Mouse (Mus musculus): ENCODE results near the gene Rbpjl. TPM values are rescaled to one million over a fixed set of nuclear protein-coding genes. Genes with fewer than 3 reads are reported as not detected.

Gene Rbpjl
- polyA plus RNA-seq, 1 experiment from 2014 or later, result 16.1 TPM

DNA sequence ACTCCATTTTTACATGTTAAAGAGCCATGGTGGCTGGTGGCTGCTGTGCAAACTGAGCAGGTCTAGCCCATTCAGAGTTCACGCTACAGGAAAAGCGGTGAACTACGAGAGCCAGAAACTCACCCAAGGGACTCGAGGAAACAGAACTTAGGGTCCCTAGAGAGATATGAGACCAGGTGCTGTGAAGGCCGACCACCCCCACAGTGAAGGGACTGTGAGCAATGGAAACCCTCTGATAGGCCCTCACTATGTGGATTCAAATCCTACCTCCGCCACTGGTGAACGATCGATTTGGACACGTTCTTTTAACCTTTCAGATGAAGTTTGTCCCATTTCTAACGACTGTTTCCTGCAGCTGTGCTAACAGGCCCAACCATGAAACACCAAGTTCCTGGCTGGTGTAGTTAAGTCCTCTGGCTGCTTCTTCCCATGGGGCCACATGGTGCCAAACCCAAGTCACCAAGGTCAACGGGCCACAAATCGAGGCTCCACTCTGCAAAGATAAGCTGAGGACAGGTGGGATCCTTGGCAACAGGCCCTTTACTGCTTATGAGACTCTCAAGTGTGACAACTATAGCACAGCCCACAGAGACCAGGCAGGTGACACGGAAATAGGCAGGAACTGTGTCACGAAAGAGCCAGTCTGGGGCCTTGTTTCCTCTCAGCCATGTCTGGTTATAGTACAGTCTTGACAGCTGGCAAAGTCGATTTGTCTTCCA, 19.9 kb downstream of the Rbpjl start:
- 77% methylated on average over 15 of the region's 15 CpGs for WGBS
- 0 out of 2 replicates have a peak overlapping the region, but pooled peaks have one; percentile 15 for H3K27ac ChIP-seq
- peak; percentile 62 for ATAC-seq

DNA sequence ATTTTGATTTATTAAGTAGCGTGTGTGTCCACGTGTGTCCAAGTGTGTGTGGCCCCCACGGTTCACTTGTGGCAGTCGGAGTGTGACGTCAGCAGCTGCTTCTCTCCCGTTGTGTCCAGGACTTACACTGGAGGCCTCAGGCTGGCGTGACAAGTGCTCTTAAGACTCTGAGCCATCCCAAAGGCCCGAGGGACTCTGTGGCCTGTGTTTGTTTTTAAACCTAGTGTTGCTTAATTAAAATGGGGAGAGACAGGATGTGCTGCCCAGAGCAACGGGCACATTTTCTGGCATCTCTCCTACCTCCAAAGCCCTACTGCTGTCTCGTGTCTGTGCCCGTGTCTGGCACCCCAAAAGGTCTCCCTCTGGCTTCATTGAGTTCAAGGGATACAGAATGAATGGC, 20.5 kb downstream of the Rbpjl start:
- H3K4me1 ChIP-seq (replicated peaks), result 0 out of 2 replicates have a peak, but pooled peaks cover 5% of the 10 kb centered on the region
- H3K36me3 ChIP-seq, result peaks cover 22% of the 10 kb centered on the region
- no peak for ATAC-seq

More for the DNA sequence above, 19.9 kb downstream of the Rbpjl start:
- H3K27me3 ChIP-seq (replicated peaks), result no peaks in the 10 kb centered on the region
- H3K4me1 ChIP-seq (replicated peaks), result 0 out of 2 replicates have a peak, but pooled peaks cover 6% of the 10 kb centered on the region
- no peak overlapping the region for H3K4me3 ChIP-seq (replicated peaks)
- no peak overlapping the region for H3K9ac ChIP-seq
- no peaks in the 10 kb centered on the region for H3K9me3 ChIP-seq
- no peak overlapping the region for H3K4me2 ChIP-seq (replicated peaks)
- peaks cover 17% of the 10 kb centered on the region for H3K36me3 ChIP-seq

DNA sequence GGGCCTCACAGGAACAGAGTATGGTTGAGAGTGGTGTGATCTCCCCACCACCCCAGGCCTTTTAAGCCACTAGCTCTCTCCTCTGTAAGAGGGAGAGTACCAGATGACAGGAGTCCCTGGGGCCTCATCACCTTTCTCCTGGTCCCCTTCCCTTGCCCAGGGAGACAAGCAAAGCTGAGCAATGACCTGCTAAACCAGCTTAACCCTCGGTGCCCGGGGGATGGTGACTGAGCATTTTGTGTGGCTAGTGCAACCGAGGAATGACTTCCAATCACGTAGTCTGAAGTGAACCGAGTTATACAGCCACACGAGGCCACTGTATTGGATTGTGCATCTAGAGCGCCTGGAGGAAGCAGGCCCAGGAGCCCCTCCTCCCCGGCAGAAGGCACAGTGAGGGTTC, 21.5 kb downstream of the Rbpjl start:
- peaks cover 7% of the 10 kb centered on the region; the same call in 1 of the 2 replicates for H3K4me1 ChIP-seq (replicated peaks)
- H3K4me3 ChIP-seq (replicated peaks), result no peak overlapping the region
- no peak overlapping the region for H3K4me2 ChIP-seq (replicated peaks)
- peaks cover 22% of the 10 kb centered on the region for H3K36me3 ChIP-seq
- no peaks in the 10 kb centered on the region for H3K27me3 ChIP-seq (replicated peaks)
- no peak for ATAC-seq
- no peak overlapping the region for H3K27ac ChIP-seq
- 92% methylated on average over 8 of the region's 8 CpGs for WGBS
- H3K9ac ChIP-seq, result no peak overlapping the region
- H3K9me3 ChIP-seq, result no peaks in the 10 kb centered on the region

More for the DNA sequence above, 20.5 kb downstream of the Rbpjl start:
- no peaks in the 10 kb centered on the region for H3K9me3 ChIP-seq
- H3K4me3 ChIP-seq (replicated peaks), result no peak overlapping the region
- WGBS, result 88% methylated on average over 11 of the region's 11 CpGs
- 0 out of 2 replicates have a peak overlapping the region, but pooled peaks have one; percentile 15 for H3K27ac ChIP-seq
- no peak overlapping the region for H3K4me2 ChIP-seq (replicated peaks)
- no peak overlapping the region for H3K9ac ChIP-seq
- H3K27me3 ChIP-seq (replicated peaks), result no peaks in the 10 kb centered on the region

DNA sequence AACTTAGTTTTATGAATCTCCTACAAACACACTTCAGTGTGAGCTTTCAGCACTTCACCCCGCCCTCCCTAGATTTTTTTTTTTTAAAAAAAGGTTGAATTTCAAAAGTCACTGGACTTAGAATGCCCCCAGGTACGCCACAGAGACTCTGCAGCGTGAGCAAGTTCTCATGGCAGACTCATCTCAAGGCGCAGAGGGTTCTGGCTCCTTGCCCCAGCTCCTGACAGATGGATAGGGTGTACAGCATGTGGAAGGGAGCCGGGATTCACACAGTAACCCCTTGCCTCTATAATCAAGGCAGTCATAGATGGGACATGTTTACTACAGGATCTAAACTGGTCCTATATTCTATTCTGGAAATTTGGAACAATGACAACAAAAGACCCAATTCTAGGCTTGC, 22.5 kb downstream of the Rbpjl start:
- no peak for ATAC-seq
- 86% methylated on average over 5 of the region's 5 CpGs for WGBS
- no peaks in the 10 kb centered on the region for H3K27me3 ChIP-seq (replicated peaks)
- peaks cover 22% of the 10 kb centered on the region for H3K36me3 ChIP-seq
- H3K9ac ChIP-seq, result no peak overlapping the region
- no peak overlapping the region for H3K27ac ChIP-seq
- H3K4me2 ChIP-seq (replicated peaks), result no peak overlapping the region
- no peak overlapping the region for H3K4me3 ChIP-seq (replicated peaks)
- H3K9me3 ChIP-seq, result no peaks in the 10 kb centered on the region
- H3K4me1 ChIP-seq (replicated peaks), result peaks cover 11% of the 10 kb centered on the region

DNA sequence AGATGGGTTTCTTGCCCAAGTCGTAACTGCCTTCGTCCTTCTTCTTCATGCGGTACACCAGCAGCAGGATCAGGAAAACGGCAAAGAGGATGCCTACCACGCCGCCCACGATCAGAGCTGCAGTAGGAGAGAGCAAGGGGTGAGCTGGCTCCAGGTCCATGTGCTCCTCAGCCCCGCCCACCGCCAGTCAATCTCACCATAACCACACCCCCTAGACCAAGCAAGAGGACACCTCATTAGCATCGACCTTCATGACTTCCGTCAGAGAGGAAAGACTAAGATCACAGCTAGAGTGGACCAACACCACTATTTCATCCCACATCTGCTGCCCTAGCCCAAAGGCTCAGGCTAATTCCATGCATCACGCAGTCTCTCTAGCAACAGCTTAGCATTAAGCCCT, 23.2 kb downstream of the Rbpjl start:
- H3K27ac ChIP-seq, result no peak overlapping the region
- H3K27me3 ChIP-seq (replicated peaks), result no peaks in the 10 kb centered on the region
- no peak overlapping the region for H3K9ac ChIP-seq
- WGBS, result 28% methylated on average over 12 of the region's 12 CpGs
- ATAC-seq, result peak; percentile 37; the same call in 1 of the 2 replicates
- peaks cover 18% of the 10 kb centered on the region for H3K4me1 ChIP-seq (replicated peaks)
- H3K4me2 ChIP-seq (replicated peaks), result no peak overlapping the region
- peaks cover 22% of the 10 kb centered on the region for H3K36me3 ChIP-seq
- H3K9me3 ChIP-seq, result no peaks in the 10 kb centered on the region
- no peak overlapping the region for H3K4me3 ChIP-seq (replicated peaks)

DNA sequence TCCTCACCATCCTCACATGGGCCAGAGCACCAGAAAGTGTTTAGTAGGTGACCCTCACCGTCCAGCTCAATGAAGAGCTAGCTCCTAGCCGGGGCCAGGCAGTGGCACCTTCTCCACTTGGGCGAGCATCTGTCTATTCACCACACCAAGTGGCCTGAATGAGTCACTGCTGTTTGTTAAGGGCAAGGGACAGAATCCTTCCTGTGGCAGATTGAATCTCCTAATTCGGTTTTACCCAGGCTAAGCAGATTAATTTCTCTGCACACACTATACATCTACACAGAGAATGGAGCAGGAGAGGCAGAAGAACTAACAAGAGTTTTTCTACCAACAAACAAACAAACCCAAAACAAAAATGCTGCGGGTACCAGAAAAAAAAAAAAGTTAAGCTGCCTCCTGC, 24.0 kb downstream of the Rbpjl start:
- no peaks in the 10 kb centered on the region for H3K9me3 ChIP-seq
- peaks cover 22% of the 10 kb centered on the region for H3K36me3 ChIP-seq

DNA sequence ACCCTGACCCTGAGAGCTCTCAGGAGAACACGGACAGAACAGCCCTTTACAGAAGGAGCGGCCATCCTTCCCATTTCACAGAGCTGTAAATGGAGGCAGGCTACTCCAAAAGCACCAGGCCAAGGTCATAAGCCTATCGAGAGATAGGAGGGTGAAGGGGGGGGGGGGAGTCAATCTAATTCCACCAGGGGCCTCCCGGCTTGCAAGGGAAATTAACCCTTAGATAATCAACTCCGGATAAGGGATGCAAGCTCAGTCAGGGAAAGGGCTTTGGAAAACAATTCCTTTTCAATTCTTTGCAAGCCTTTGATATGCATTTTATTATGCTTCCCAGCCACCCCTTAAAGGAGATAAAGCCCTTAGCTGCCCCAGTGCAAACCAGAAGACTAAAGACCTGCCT, 25.5 kb downstream of the Rbpjl start:
- H3K4me1 ChIP-seq (replicated peaks), result peaks cover 36% of the 10 kb centered on the region
- H3K4me3 ChIP-seq (replicated peaks), result no peak overlapping the region
- no peak for ATAC-seq
- peaks cover 22% of the 10 kb centered on the region for H3K36me3 ChIP-seq
- WGBS, result 32% methylated on average over 5 of the region's 5 CpGs
- no peaks in the 10 kb centered on the region for H3K9me3 ChIP-seq
- no peak overlapping the region for H3K9ac ChIP-seq
- H3K27me3 ChIP-seq (replicated peaks), result no peaks in the 10 kb centered on the region
- H3K27ac ChIP-seq, result peak overlapping the region; percentile 32; the same call in 1 of the 2 replicates
- no peak overlapping the region for H3K4me2 ChIP-seq (replicated peaks)

More for the DNA sequence above, 24.0 kb downstream of the Rbpjl start:
- WGBS, result 84% methylated on average over 5 of the region's 5 CpGs
- H3K9ac ChIP-seq, result no peak overlapping the region
- no peak overlapping the region for H3K27ac ChIP-seq
- H3K4me1 ChIP-seq (replicated peaks), result peaks cover 26% of the 10 kb centered on the region
- H3K4me2 ChIP-seq (replicated peaks), result no peak overlapping the region
- no peak overlapping the region for H3K4me3 ChIP-seq (replicated peaks)
- no peaks in the 10 kb centered on the region for H3K27me3 ChIP-seq (replicated peaks)
- ATAC-seq, result no peak

DNA sequence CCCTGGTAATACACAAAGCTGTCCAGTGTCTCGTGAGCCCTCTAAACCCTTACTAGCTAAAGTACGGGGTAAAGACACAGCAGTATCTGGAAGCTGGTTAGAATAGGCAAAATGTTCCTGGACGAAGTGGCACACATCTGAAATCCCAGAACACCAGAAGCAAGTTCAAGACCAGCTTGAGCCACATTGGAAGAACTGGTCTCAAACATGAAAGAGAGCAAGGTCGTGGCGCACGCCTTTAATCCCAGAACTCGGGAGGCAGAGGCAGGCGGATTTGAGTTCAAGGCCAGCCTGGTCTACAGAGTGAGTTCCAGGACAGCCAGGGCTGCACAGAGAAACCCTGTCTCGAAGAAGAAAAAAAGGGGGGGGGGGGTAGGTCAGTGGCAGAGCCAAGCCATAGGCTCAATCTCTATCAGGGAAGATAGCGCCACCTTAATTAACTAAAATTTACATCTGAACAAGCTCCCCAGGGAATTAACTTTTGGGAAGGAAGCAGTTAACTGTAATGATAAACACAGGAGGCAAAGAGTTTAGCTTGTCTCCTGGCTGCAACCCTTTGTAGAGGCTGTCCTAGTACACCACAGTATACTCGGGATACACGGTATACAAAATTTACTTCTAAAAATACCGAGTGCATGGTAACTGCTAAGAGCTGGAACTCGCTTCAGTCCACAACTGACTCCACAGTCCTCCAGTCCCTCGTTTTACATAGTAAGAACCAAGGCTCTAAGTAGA, 27.1 kb downstream of the Rbpjl start:
- no peak for ATAC-seq
- Histone ChIP-seq H3K36me3 (peaks cover 15% of the 10 kb centered on the region), H3K27ac (peak overlapping the region; percentile 72), H3K4me3 (replicated peaks) (no peak overlapping the region), H3K4me2 (replicated peaks) (peak overlapping the region; percentile 20; the same call in 1 of the 2 replicates), H3K9me3 (no peaks in the 10 kb centered on the region), H3K4me1 (replicated peaks) (peaks cover 49% of the 10 kb centered on the region), H3K27me3 (replicated peaks) (no peaks in the 10 kb centered on the region), H3K9ac (no peak overlapping the region)
- WGBS, result 58% methylated on average over 15 of the region's 15 CpGs

DNA sequence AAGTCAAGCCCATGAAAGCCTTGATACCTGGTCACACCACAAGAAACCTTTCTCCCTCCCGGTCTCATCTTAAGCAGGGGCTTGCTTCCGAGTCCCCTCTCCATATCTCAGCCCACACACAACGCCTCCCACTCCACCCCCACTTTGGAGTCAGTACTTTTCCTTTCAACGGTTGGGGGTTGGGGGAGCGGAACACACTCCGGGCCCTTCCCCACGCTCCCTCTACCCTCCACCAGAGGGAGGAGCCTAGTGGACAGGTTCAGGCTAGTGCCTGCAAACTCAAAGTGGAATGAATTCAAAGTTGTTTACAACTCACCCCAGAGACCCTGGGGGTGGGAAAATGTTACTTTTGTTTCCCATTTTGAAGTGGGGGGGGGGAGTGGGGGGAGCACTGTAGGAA, 27.8 kb downstream of the Rbpjl start:
- no peak for ATAC-seq
- Histone ChIP-seq H3K36me3 (peaks cover 10% of the 10 kb centered on the region), H3K4me2 (replicated peaks) (peak overlapping the region; percentile 20; the same call in 1 of the 2 replicates), H3K9ac (no peak overlapping the region), H3K9me3 (no peaks in the 10 kb centered on the region), H3K4me3 (replicated peaks) (no peak overlapping the region), H3K27ac (peak overlapping the region; percentile 72), H3K4me1 (replicated peaks) (peaks cover 55% of the 10 kb centered on the region), H3K27me3 (replicated peaks) (no peaks in the 10 kb centered on the region)
- WGBS, result 13% methylated on average over 7 of the region's 7 CpGs

DNA sequence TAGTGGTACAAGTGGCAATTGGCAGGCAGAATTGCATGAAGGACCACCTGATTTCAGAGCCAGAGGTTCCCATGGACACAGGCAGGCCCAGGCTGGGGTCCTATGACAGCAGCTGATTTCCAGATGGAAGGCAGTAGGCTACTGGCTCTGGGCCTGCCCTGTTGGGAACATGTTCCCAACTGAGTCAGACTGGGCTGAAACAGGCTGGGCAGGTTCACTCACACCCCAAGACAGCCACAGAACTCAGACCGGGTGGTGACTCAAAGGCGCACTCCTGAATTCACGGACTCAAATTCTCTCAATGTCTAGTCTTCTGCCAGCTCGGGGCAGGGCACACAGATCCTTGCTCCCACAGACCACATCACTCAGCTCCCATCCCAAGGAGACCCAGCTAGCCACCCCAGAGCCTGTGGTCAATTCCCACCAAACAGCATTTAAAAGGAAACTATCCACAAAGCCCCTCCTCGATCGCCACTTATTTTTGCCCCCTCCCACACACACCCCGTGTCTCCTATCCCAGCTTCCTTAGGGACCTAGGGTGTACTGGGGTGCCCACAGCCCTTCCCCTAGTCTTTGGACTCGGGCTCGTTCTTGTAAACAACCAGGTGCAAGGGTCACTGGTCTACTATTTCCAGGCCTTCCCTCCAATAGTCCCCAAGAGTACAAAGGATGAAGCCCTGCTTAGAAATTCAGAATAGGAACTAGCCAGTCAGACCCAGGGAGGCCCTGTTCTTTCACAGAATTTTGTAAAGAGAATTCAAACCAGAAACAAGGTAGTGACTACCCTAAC, 28.9 kb downstream of the Rbpjl start:
- H3K36me3 ChIP-seq, result peaks cover 7% of the 10 kb centered on the region
- peak overlapping the region; percentile 73 for H3K27ac ChIP-seq
- no peaks in the 10 kb centered on the region for H3K9me3 ChIP-seq
- no peaks in the 10 kb centered on the region for H3K27me3 ChIP-seq (replicated peaks)
- peak overlapping the region; percentile 54 for H3K4me2 ChIP-seq (replicated peaks)
- 48% methylated on average over 9 of the region's 9 CpGs for WGBS
- H3K4me1 ChIP-seq (replicated peaks), result peaks cover 66% of the 10 kb centered on the region
- peak overlapping the region; percentile 5; the same call in 1 of the 2 replicates for H3K4me3 ChIP-seq (replicated peaks)
- H3K9ac ChIP-seq, result 0 out of 2 replicates have a peak overlapping the region, but pooled peaks have one; percentile 12
- peak; percentile 57 for ATAC-seq

DNA sequence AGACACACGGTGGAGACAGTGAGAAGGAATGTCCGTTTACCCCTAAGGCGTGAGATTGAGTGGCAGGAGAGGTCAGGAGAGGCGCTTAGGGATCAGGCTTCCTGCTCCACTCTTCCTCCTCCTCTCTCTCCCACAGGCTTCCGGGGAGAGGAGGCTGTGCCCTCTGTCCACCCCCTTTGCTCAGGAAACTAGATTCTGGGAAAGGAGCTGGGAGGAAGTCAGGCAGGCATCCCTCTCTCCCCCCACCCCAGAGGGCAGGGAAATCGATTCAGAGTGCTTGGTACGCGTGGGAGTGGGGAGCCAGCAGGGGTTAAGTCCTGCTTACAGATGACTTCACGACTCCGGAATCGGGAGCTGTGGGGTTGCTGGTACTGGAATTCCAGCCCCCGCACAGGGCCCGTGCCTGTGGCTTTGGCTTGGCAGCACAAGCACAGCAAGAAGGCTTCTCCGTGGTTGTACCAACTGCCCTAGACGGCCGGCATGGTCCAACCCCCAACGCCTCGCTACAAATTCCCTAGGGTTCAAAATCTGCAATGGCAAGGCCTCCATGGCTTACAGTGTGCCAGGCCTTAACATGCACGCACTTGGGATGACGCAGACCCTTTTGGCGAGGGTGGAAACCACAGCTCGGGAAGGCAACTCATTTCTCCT, 29.7 kb downstream of the Rbpjl start:
- Histone ChIP-seq H3K9me3 (no peaks in the 10 kb centered on the region), H3K4me2 (replicated peaks) (peak overlapping the region; percentile 54), H3K9ac (0 out of 2 replicates have a peak overlapping the region, but pooled peaks have one; percentile 2), H3K27me3 (replicated peaks) (no peaks in the 10 kb centered on the region), H3K36me3 (peaks cover 6% of the 10 kb centered on the region), H3K4me1 (replicated peaks) (peaks cover 69% of the 10 kb centered on the region), H3K4me3 (replicated peaks) (peak overlapping the region; percentile 7; the same call in 1 of the 2 replicates), H3K27ac (peak overlapping the region; percentile 73)
- WGBS, result 16% methylated on average over 22 of the region's 22 CpGs
- no peak for ATAC-seq

Measured in intestine, embryonic 15.5 days (tissue).